Mouse (Mus musculus) lung, postnatal 14 days (tissue): ENCODE results near the gene Zfp217.
A peak's percentile ranks its signal among the peaks of the same experiment; 100 is the strongest.

Experiments used
- DNase-seq: peaks from one replicate; pipeline ENCODE4 v3.0.0; 2021

The Zfp217 gene

DNA sequence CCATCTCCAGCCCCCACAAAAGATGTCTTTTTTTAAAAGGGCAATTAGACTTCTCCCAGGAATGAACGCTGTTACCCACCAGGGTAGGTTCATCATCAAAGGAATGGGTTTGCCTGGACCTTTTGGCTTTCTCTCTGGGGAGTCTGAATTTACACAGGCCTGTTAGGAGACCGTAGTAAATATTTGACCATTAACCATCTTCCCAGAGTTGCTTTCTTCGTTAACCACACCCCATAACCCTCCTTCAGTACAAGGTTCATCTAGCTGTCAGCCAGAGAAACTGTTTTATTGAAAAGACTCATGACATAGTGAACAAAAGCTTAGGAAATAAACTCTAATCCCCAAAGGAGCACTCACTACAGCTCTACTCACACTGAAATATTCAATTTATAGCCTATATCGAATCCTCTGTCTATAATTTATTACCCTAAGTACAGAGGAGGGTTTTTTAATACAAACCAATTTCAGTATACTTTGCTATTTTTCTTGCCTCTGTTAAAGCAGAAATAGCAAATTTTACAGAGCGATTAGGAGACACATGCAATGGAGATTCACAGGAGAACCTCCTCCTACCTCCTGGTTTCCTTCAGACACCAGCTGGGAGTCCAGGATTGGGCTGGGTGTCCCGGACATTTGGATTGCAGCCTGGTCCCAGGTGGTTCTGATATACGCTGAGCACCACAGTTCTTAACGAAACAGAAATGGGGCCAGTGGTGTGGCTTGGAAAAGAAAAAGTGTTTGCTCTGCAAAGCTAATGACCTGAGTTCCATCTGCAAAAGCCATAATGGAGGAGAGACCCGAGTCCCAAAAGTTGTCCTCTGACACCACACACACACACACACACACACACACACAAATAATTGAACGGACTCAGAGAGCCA is 56.1 kb downstream of the Zfp217 start:
- DNase-seq: no peak

DNA sequence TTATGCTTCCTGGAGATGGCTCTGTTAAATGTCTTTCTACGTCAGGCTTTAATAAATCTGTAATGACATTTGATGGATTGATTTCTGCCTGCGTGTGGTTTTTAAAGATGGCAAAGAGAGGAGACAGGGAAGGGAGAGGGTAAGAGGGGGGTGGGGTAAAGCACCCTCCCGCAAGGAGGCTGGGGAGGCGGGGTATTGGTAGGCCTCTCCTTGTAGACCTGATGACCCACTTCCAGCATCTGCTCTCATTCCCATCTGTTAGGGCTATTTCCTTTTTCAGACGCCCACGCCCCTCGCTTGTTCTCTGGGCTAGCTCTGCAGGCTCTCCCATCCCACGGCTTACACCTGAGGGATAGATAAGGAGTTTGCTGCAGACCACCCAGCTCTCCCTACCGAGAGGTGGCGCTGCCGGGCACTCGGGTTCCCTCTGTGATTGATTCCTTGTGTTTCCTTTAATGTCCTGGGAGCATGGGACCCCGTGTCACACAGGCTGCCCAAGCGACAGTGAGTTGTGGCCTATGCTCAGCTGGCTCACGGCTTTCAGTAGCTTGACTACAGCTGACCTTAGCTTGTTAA is 69.4 kb downstream of the Zfp217 start:
- DNase-seq: no peak

DNA sequence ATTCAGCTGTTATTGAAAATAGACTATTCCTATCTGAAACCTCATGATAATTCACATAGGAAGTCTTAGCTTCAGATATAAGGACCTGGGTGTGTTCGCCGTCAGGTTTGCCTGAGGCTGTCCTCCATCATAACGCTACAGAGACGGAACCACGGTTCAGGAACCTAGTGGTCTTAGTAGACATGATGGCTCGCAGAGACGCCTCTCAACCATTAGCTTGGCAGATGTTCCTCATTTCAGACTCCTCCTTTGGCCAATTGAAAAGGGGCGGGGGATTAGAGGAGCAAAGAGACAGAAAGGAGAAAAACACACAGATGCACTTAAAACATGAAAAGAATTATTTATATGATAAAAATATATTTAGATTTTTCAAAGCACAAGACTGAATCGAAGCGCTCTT is 69.9 kb downstream of the Zfp217 start:
- no peak for DNase-seq

DNA sequence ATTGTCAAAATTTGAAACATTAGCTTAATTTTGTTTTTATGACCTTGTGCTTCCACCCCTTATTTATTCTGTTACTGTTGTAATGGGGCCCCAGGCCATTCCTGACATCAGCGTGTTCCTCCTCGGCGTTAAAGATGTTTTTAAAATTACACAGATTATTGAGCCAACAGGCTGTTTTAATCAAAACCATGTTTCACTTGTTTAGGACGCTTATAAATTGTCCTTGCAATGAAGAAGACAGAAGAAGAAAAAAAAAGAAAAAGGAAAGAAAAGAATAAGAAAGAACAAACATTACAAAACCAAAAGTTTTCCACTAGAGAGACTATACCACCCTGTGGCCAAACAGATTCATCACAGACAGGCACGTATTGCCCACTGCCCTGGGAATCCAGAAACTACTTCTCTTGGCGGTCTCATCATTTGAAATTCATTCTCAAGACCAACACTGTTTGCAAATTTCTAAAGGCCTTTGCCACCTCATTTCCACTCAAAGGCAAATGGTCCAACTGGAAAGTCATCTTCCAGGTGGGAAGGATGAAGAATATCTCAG is 70.9 kb downstream of the Zfp217 start:
- no peak for DNase-seq

DNA sequence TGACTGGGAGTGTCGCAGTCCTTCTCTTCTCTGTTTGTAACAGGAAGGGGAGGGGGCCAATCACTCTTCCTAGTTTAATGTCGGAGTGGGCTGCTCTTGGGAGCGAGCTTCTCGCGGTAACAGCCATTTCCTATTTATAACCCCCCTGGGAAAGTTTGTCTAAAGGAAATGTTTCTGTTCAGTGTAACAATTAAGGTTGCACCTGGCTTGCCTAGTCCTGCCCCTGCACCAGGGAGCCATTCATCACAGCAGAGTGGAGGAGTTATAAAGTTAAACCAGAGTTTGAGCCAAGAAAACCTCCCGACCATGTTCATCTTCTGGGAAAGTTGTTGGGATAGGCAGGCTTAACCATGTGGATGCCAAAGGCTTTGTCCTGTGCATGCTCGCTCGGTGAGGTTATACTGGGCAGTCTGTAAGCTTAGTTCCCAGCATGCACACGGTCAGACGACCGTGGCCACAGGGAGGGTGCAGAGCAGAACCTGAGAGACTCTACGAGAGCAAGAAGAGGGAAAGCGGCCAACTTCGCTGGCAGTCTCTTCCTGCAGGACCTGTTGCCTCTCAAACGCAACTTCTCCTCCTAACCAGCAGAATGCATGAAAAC is 77.2 kb downstream of the Zfp217 start:
- no peak for DNase-seq

DNA sequence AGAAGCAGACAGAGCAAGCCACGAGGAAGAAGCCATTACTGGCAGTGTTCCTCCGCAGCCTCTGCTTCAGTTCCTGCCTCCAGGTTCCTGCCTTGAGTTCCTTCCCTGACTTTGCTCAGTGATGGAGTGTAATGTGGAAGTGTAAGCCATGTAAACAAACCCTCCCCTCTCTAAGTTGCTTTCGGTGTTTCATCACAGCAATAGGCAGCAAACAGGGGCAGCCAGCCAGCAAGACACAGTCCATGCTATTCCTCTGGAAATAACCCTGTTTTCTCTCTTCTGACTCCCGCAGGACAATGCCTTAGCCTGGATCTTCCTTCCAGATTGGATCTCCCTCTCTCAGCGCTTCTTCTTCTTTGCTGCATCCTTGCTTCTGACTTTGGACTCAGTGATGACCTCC is 77.9 kb downstream of the Zfp217 start:
- DNase-seq: no peak

DNA sequence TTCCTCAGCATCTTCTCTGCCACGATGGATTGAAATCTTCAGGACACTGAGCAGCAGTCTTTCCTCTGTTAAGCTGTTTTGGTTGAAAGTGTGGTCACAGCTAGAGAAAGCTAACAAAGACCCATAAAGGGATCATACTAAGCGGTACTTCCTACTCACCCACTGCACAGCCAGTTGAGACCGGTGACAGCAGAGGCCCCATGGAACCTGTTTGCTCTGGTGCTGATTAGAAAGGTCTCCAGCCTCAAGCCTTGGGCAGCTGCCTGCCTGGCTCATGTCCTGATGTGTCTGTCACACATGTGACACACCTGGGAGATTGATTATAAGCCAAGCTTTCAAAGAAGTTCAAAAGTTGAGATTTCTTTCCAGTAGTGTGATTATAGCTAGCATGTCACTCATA is 85.5 kb downstream of the Zfp217 start:
- DNase-seq: no peak

DNA sequence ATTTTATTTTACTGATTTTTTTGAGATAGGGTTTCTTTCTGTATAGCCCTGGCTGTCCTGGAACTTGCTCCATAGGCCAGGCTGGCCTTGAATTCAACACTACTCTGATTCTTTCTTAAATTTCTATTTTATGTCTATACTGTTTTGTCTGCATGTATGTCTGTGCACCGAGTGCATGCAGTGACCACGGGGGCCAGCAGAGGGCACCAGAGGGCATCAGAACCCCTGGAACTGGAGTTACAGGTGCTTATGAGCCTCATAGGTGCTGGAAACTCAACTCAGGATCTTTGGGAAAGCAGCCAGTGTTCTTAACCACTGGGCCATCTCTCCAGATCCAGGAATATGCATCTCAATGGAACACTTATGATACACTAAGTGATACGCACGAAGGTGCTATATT is 87.8 kb downstream of the Zfp217 start:
- peak; percentile 41 for DNase-seq

DNA sequence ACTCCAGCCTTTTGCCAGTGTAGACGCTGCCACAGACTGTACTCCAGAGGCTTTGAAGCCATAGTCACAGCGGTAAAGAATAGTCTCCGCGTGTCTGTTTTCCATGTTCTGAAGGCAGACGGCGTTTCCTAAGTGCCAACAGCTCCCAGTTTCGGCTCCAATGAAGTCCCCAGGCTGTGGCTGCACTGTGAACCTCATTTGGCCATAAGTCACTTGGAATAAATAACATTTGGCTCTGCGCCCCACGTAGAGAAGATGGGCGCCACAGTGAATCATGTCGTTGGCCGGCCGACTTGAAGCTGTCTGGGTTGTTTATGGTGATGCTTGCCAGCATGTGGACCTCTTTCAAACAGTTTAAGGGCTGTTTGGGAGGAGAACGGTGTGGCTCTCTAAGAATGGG is 89.1 kb downstream of the Zfp217 start:
- peak; percentile 39 for DNase-seq
